Mouse (Mus musculus) intestine, embryonic 15.5 days (tissue): ENCODE measurements around the gene Tent5b. TPM values are rescaled to one million over a fixed set of nuclear protein-coding genes. Genes with fewer than 3 reads are reported as not detected.
"Not testable (repeated sequence)": the region's sequence is repeated elsewhere in the genome, so short reads cannot be mapped to it uniquely, and the experiment has no call there.

Experiments used
- ATAC-seq: fragments of 200-750 bp; cut with Nextera tagmentation; 2 replicates; pipeline ENCODE4 v1.8.0; 2017; ENCODE audit warnings: moderate TSS enrichment, moderate library complexity
- H3K27ac ChIP-seq: fragments of 300-500 bp; sonication (generic); 2 replicates; pipeline ENCODE4 v1.5.1; 2015; ENCODE audit warnings: mild to moderate bottlenecking, inconsistent platforms
- H3K27me3 ChIP-seq: fragments of 300-500 bp; sonication (generic); replicated peaks from 2 replicates; pipeline ENCODE4 v1.6.1; 2015; ENCODE audit warnings: inconsistent platforms
- H3K36me3 ChIP-seq: fragments of 300-500 bp; sonication (generic); 2 replicates; pipeline ENCODE4 v1.6.1; 2015; ENCODE audit warnings: inconsistent platforms
- H3K4me1 ChIP-seq: fragments of 300-500 bp; sonication (generic); replicated peaks from 2 replicates; pipeline ENCODE4 v1.6.1; 2015; ENCODE audit warnings: inconsistent platforms
- H3K4me2 ChIP-seq: fragments of 300-500 bp; sonication (generic); replicated peaks from 2 replicates; pipeline ENCODE4 v1.6.1; 2015; ENCODE audit warnings: mild to moderate bottlenecking, inconsistent platforms
- H3K4me3 ChIP-seq: fragments of 300-500 bp; sonication (generic); replicated peaks from 2 replicates; pipeline ENCODE4 v1.5.1; 2015; ENCODE audit warnings: inconsistent platforms
- H3K9ac ChIP-seq: fragments of 300-500 bp; sonication (generic); 2 replicates; pipeline ENCODE4 v1.6.1; 2015; ENCODE audit warnings: inconsistent platforms
- H3K9me3 ChIP-seq: fragments of 300-500 bp; sonication (generic); 2 replicates; pipeline ENCODE4 v1.6.1; 2016; ENCODE audit warnings: inconsistent platforms
- WGBS: fragments of 180-500 bp; shearing (Covaris S2); methylation state at CpG from one replicate; pipeline ENCODE4 v1.1.7; 2015; 5-methylcytosine and 5-hydroxymethylcytosine counted together
- polyA plus RNA-seq: library from polyadenylated mRNA; unstranded; fragments of >200 nt; fragmentation: Nextera tagmentation; extraction: Ambion mirVana; gene quantifications from 2 replicates; pipeline ENCODE4 v1.2.1, GENCODE M21; 2015

Tent5b gene
- polyA plus RNA-seq, 1 experiment from 2014 or later = 0.94 TPM

GRCm38 (mm10) chr4:133511050-133511449 is 31.1 kb downstream of the Tent5b start:
- H3K27ac ChIP-seq = no peak overlapping the region
- H3K4me3 ChIP-seq = no peak overlapping the region
- 76% methylated on average over 5 of the region's 5 CpGs for WGBS
- H3K36me3 ChIP-seq = no peaks in the 10 kb centered on the region
- no peaks in the 10 kb centered on the region; the same call in 1 of the 2 replicates for H3K27me3 ChIP-seq
- no peak for ATAC-seq
- H3K4me2 ChIP-seq = no peak overlapping the region
- no peak overlapping the region for H3K9ac ChIP-seq
- H3K4me1 ChIP-seq = no peaks in the 10 kb centered on the region
- no peaks in the 10 kb centered on the region for H3K9me3 ChIP-seq

GRCm38 (mm10) chr4:133512511-133512910 is 32.6 kb downstream of the Tent5b start:
- not testable (repeated sequence) for H3K4me2 ChIP-seq, H3K4me3 ChIP-seq, H3K36me3 ChIP-seq, H3K27me3 ChIP-seq, ATAC-seq, H3K4me1 ChIP-seq, H3K9ac ChIP-seq, H3K27ac ChIP-seq, H3K9me3 ChIP-seq
- 50% methylated on average over 5 of the region's 5 CpGs for WGBS

GRCm38 (mm10) chr4:133512972-133513371 is 33.0 kb downstream of the Tent5b start:
- H3K4me2 ChIP-seq = no peak overlapping the region
- 14% methylated on average over 8 of the region's 8 CpGs for WGBS
- no peaks in the 10 kb centered on the region for H3K9me3 ChIP-seq
- no peak overlapping the region for H3K9ac ChIP-seq
- no peak overlapping the region for H3K4me3 ChIP-seq
- no peaks in the 10 kb centered on the region for H3K4me1 ChIP-seq
- H3K27ac ChIP-seq = no peak overlapping the region
- no peaks in the 10 kb centered on the region for H3K36me3 ChIP-seq
- ATAC-seq = peak; percentile 79
- H3K27me3 ChIP-seq = peaks cover 3% of the 10 kb centered on the region

GRCm38 (mm10) chr4:133518601-133519368 is 38.9 kb downstream of the Tent5b start, which contains the start of gene Kdf1:
Gene Kdf1, plus strand, starts transcription at chr4:133518963.
- Histone ChIP-seq H3K36me3 (no peaks in the 10 kb centered on the region), H3K9me3 (no peaks in the 10 kb centered on the region), H3K27me3 (peaks cover 25% of the 10 kb centered on the region), H3K9ac (peak within 1 kb of the TSS; percentile 67), H3K4me2 (peak within 1 kb of the TSS; percentile 62), H3K27ac (peak within 1 kb of the TSS; percentile 72), H3K4me1 (0 out of 2 replicates have a peak, but pooled peaks cover 4% of the 10 kb centered on the region), H3K4me3 (peak within 1 kb of the TSS; percentile 57)
- WGBS = 3% methylated on average over 55 of the region's 69 CpGs
- ATAC-seq = peak; percentile 96

- 7% methylated on average over 24 of the region's 25 CpGs for WGBS
- H3K36me3 ChIP-seq = no peaks in the 10 kb centered on the region
- peak overlapping the region; percentile 57 for H3K4me3 ChIP-seq
- H3K27me3 ChIP-seq = peaks cover 25% of the 10 kb centered on the region
- H3K9ac ChIP-seq = peak overlapping the region; percentile 67
- H3K4me2 ChIP-seq = peak overlapping the region; percentile 62
- 0 out of 2 replicates have a peak, but pooled peaks cover 4% of the 10 kb centered on the region for H3K4me1 ChIP-seq
- peak; percentile 73 for ATAC-seq
- peak overlapping the region; percentile 70 for H3K27ac ChIP-seq
- H3K9me3 ChIP-seq = no peaks in the 10 kb centered on the region
Observed at GRCm38 (mm10) chr4:133519369-133519665, 39.4 kb downstream of the Tent5b start.

- no peak overlapping the region for H3K9ac ChIP-seq
- no peaks in the 10 kb centered on the region for H3K36me3 ChIP-seq
- H3K4me2 ChIP-seq = no peak overlapping the region
- no peaks in the 10 kb centered on the region for H3K9me3 ChIP-seq
- 57% methylated on average over 2 of the region's 2 CpGs for WGBS
- H3K4me1 ChIP-seq = 0 out of 2 replicates have a peak, but pooled peaks cover 4% of the 10 kb centered on the region
- H3K27ac ChIP-seq = no peak overlapping the region
- H3K4me3 ChIP-seq = no peak overlapping the region
- peaks cover 25% of the 10 kb centered on the region for H3K27me3 ChIP-seq
- no peak for ATAC-seq
Observed at GRCm38 (mm10) chr4:133521502-133521901, 41.6 kb downstream of the Tent5b start.

- 64% methylated on average over 16 of the region's 16 CpGs for WGBS
- Histone ChIP-seq H3K4me2 (peak overlapping the region; percentile 40), H3K4me3 (no peak overlapping the region; the same call in 1 of the 2 replicates), H3K36me3 (peaks cover 22% of the 10 kb centered on the region), H3K27ac (0 out of 2 replicates have a peak overlapping the region, but pooled peaks have one; percentile 17), H3K9ac (no peak overlapping the region), H3K9me3 (no peaks in the 10 kb centered on the region), H3K4me1 (0 out of 2 replicates have a peak, but pooled peaks cover 7% of the 10 kb centered on the region), H3K27me3 (no peaks in the 10 kb centered on the region)
- peak; percentile 81 for ATAC-seq
Observed at GRCm38 (mm10) chr4:133527788-133528187, 47.9 kb downstream of the Tent5b start.

- H3K9ac ChIP-seq = no peak overlapping the region
- no peaks in the 10 kb centered on the region for H3K27me3 ChIP-seq
- WGBS = 78% methylated on average over 3 of the region's 3 CpGs
- no peak overlapping the region for H3K4me3 ChIP-seq
- H3K36me3 ChIP-seq = peaks cover 40% of the 10 kb centered on the region
- no peak overlapping the region for H3K4me2 ChIP-seq
- ATAC-seq = no peak
- H3K27ac ChIP-seq = no peak overlapping the region
- no peaks in the 10 kb centered on the region for H3K9me3 ChIP-seq
- H3K4me1 ChIP-seq = 0 out of 2 replicates have a peak, but pooled peaks cover 6% of the 10 kb centered on the region
Observed at GRCm38 (mm10) chr4:133532777-133533176, 52.8 kb downstream of the Tent5b start.

- no peaks in the 10 kb centered on the region for H3K9me3 ChIP-seq
- peak overlapping the region; percentile 41; the same call in 1 of the 2 replicates for H3K27ac ChIP-seq
- no peak overlapping the region for H3K4me2 ChIP-seq
- WGBS = 85% methylated on average over 3 of the region's 3 CpGs
- ATAC-seq = no peak
- no peak overlapping the region for H3K4me3 ChIP-seq
- H3K27me3 ChIP-seq = no peaks in the 10 kb centered on the region
- peaks cover 50% of the 10 kb centered on the region for H3K36me3 ChIP-seq
- no peak overlapping the region for H3K9ac ChIP-seq
- no peaks in the 10 kb centered on the region for H3K4me1 ChIP-seq
Observed at GRCm38 (mm10) chr4:133536081-133536480, 56.1 kb downstream of the Tent5b start.

GRCm38 (mm10) chr4:133536652-133537051 is 56.7 kb downstream of the Tent5b start:
- Histone ChIP-seq H3K9ac (no peak overlapping the region), H3K27ac (peak overlapping the region; percentile 41; the same call in 1 of the 2 replicates), H3K9me3 (no peaks in the 10 kb centered on the region), H3K4me1 (no peaks in the 10 kb centered on the region), H3K36me3 (peaks cover 48% of the 10 kb centered on the region), H3K4me3 (no peak overlapping the region), H3K4me2 (no peak overlapping the region), H3K27me3 (no peaks in the 10 kb centered on the region)
- ATAC-seq = no peak
- 71% methylated on average over 5 of the region's 5 CpGs for WGBS
